Mouse (Mus musculus): ENCODE results near the gene Jade2.

Jade2 gene

DNA sequence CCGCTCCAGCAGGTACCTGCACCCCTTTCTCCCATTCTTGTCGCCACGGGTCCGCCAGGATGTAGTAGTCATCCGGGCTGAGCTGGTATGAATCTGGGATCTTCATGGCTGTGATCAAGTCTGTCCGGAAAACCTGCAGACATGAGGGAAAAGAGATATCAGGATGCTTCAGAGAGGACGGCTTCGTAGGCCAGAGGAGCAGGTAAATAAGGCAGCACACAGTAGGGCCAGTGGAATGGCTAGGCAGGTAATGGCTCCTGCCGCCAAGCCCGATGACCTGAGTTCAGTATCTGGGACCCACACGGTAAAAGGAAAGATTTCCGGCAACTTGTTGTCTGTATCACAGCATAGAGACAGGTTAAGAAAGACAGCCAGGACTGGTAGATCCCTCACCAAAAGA lies 21.9 kb downstream of the Jade2 start:
- no peak for DNase-seq (ENCODE audit: low read depth, low spot score)

DNA sequence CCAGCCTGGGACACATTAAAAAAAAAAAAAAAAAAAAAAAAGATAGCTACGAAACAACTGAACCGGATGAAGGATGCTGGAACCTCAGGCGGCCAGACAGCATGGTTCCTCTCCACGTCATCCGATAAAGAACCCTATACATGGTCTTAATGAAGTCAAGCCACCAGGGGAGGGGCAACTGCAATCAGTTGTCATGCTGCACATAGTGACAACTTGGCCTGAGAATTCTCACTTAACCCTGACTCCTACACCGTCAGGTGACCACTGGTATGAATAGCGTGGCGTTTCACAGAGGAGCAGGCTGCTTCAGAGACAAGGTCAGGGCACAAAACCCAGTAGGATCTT lies 23.4 kb downstream of the Jade2 start:
- DNase-seq (ENCODE audit: low read depth, low spot score): no peak

DNA sequence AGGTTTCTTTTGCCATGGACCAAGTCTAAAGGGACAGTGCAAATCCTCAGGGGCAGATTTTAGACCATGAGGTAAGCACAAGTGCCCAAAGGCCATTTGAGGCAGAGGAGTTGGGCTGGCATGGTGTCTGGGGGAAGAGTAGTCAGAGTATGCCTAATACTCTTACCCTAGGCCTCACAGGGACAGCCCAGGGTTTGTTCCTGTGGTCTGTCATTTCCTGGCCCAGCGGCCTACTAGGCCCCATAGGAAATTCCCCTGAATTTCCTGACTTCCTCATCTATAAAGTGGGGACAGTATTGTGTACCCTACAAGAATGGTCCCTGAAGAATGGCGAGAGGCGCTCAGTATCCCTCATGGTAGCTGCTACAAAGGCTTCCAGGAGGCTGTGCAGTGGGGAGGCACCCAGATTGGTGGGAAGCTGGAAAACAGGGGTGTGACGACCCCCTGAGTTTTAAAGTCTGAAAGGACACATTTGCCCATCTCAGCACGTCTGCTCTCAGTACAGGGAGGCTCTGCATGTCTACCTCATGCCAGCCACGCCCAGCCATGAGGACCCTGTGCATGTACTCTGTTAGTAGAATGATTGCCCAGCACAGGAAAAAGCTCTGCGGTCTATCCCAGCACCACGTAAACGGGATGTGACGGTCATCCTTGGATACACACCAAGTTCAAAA lies 23.9 kb downstream of the Jade2 start:
- no peak for DNase-seq (ENCODE audit: low read depth, low spot score)

DNA sequence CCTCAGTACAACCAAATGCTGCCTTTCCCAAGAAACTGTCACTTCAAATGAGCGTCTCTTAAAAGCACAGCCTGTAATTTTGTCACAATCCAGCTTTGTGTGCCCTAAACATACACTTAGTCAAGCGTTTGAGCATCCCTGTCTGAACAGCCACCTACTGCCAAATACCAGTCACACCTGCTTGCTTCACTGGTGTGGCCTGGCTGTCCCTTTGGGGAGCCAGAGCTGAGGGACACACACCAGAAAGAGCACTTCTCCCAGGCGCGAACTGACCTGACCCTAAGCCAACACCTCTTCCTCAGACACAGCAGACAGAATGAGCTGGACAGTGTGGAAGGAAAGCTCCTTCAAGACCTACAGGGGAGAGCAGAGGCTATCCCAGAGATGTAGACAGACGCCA lies 24.5 kb downstream of the Jade2 start:
- no peak for DNase-seq (ENCODE audit: low read depth, low spot score)

DNA sequence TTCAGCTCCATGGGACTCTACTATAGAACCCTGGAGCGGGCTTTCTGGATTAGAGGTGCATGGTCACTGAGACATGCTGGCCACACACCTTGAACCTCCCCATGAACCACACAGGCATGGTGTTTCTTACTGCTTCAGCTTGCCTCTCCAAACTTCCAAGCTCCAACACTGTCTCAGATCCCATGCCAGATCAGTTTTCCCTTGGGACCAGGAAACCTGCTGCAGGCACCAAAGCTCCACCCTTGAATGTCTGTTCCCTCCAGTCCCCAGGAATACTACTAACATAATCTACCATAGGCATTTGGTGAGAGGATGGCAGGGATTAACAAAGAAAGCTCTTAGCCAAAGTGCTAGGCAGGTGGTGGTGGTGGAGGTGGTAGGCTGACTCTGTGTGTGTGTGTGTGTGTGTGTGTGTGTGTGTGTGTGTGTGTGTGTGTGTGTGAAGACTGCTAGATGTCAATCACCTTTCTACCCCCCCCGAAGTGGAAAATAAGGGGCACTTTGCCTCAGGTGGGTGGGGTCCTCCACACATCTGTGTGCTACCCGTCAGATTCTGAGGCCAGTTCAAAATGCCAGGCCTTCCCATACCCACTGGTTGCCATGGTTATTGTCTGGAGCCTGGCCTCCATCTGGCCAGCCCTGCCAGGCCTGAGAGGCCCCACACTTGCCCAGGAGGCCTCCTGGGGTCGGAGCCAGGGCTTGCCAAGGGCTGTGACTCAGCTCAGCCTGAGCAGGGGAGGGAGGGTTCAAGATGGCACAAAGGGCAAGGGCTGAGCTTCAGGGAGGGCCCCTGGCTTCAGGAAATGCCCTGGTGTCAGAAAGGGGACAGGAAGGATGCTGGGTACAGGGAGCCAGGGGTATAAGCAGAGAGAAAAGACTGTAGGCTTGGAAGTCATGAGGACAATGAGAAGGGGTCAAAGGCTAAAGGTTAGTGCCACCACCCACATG lies 25.2 kb downstream of the Jade2 start:
- DNase-seq (ENCODE audit: low read depth, low spot score): no peak

DNA sequence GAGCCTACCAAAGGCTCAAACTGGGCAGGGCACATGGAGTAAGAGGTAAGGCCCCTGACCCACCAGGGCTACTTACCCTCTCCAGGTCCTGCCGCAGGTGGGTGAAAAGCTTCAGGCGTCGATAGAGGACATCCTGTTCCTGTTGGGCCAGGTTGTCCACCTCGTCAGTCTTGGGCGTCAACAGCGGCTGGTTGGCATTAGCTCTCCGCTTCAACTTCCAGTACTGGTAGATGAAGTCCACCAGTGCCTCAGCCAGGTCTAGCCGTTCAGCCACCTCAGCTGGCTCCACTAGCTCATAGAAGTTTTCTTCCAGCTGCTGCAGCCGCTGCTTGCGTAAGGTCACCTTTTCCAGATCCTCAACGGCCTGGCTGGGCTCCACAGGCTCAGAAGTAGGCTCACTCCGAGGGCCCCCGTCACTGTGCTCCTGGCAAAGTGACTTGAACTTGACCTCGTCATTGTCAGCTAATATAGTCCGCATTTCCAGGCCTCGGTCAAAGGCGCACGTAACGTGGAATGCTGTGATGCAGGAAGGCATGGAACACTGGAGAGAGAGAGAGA lies 32.5 kb downstream of the Jade2 start:
- no peak for DNase-seq (ENCODE audit: low read depth, low spot score)

DNA sequence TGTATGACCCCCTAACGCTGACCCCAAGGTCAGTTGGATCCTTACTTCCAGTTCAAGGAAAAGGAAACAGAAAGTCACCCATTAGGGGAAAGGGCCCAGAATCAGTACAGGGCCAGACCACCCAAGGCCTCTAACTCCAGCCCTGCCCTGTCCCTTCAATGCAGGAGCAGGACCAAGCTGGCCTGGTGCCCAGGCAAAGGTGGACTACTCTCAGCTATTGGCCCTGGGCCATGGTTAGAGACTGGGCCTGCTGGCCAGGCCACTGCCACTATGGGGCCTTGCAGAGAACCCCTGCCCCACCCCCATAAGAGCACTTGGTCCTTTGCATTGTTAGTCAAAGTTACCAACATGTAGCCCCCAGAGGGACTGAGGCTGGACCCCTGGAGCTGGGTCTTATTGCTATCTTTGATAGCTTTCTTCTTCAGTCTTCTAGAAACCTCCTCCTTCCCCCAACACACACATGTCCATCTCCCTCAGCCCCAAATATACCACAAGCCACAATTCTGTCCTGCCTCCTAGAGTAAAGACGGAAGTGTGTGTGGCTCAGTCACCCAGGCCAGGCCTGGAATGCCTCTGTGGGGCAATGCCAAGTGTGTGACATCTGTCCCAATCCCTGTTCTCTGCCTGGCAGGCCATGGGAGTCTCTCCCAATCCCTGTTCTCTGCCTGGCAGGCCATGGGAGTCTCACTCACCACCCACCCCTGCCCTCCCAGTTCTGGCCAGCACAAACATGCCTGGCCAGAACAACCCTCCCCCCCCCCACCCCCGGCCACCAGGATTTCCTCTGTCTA lies 33.3 kb downstream of the Jade2 start:
- DNase-seq (ENCODE audit: low read depth, low spot score): no peak

DNA sequence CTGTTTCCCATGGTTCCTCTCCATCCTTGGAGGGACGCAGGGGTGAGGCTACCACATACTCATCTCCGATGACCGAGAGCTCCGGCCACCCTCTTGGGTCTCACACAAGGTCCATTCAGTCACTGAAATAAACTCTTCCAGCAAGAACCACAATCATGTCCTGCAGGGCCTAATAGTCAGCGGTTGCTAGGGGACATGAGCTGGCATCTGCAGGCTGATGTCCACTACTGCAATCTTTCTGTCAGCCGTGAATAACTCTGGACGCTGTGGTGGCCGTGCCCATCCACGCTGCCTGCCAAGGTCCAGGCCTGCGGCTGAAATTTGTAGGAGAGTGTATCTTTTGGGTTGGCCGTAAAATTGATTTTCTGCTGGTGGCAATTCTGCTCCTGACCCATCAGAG lies 34.2 kb downstream of the Jade2 start:
- DNase-seq (ENCODE audit: low read depth, low spot score): no peak

DNA sequence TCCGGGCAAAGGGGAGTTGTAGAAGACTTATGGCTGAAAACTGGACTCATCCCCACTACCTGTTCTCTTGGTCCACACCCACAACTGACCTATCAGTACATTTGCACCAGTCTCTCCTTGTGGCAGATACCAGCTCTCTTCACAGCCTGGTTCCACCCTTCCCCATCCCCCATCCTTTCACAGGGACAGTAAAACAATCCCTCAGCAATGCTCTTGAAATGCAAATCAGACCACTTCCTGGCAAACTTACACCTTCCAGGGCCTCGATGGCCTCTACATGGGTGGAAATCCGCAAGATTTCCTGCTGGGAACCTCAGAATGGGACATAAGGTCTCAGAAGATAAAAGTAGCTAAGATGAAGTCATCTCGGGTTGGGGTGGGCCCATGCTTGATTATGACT lies 34.7 kb downstream of the Jade2 start:
- no peak for DNase-seq (ENCODE audit: low read depth, low spot score)

DNA sequence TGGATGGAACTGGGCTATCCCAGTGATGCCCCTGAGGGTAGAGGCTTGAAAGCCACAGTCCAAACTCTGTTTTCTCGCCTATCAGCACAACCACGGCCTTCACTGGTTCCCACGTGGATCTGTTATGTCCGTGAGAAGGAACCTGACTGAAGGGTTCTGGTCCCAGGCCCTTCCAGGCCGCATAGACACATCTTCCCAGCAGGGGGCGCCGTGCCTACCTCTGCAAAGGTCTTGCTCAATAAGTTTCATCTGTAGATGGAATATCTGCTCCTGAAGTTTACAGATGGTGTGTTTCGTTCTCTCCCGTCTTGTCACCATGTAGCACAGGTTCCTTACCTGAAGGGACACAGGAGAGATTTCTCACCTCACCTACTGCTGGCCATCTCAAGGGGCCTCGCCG lies 36.6 kb downstream of the Jade2 start:
- peak; percentile 74 for DNase-seq (ENCODE audit: low read depth, low spot score)

DNA sequence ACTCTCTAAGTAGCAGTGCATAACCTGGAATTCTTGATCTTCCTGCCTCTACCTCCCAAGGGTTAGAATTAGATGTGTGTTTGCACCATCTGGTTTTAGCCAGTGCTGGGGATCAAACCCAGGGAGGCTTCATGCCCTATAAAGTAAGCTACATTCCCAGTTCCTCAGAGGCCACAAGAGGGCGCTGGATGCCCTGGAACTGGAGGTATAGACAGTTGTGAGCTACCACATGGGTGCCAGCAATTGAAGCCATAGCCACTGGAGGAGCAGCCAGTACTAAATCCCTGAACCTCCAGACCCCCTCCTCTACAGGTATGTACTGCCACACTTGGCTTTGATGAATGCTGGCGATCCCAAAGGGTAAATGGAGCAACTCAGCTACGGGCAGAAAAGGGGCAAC lies 37.5 kb downstream of the Jade2 start:
- DNase-seq (ENCODE audit: low read depth, low spot score): peak; percentile 44

DNA sequence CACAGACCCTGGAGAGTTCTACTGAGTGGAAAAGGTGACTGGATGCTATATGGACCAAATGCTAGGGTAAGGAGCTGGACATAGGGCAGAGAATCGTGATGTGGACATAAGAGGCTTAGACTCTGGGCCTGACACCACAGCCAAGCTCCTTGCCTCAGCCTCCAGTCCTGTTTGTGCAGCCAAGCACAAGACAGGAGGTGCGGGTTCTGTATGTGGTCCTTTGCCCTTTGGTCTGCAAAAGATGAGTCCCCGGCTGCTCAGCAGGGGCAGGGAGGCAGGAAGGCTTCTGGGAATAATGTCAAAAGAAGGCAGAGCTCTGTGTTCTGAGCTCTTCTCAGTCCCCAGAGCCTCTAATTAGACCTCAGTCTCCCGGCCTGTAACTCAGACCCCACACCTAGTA lies 38.6 kb downstream of the Jade2 start:
- no peak for DNase-seq (ENCODE audit: low read depth, low spot score)

DNA sequence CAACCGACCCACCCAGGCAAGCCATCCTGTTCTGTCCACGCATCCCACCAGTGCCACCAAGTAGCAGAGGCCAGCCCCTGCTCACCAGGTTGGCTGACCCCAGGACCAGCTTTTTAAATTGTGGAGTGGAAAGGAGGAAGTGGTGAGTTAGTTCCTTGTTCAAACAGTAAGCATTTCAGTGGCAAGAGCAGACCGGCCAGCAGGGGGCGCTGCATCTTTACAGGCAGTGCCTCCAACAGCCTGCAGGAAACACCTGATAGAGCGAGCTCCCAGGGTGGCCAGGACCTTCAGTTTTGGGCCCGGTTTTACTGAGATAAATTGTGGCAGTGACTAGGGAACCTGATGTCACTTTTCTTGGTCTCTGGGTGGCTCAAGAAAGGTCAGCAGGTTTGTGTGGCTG lies 39.7 kb downstream of the Jade2 start:
- DNase-seq (ENCODE audit: low read depth, low spot score): peak; percentile 87

DNA sequence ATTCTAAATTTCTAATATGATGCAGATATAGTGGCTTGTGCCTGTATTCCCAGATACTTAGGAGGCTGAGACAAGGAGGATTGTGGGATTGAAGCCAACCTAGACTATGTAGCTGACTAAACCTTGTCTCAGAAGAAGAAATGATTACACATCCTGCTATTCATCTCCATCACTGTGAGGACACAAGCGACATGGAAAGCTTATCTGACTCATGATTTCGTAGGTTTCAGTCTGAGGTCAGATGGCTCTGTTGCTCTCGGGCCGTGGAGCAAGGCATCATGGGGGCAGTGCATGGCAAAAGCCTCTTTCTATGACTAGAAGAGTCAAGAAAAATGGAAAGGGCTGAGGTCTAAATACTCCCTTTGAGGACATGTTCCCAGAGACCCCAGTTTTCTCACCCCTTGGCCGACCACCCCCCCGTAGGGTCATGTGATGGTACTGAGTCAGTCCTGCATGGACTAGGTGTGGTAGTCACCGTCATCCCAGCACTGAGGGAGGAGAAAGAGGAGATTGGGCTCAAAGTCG lies 45.4 kb downstream of the Jade2 start:
- no peak for DNase-seq (ENCODE audit: low read depth, low spot score)

DNA sequence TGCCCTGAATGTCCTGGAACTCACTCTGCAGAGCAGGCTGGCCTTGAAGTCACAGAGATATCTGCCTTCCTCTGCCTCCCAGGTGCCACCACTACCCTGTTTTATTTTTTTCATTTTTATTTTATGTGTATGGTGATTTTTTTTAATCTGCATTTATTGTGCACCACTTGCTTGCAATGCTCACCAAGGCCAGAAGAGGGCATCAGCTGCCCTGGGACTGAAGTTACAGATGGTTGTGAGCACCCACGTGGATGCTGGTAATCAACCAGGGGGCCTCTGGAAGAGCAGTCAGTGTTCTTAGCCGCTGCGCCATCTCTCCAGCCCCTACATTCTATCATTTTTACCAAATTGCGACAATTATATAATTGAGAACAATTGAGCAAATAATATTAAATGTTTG lies 46.2 kb downstream of the Jade2 start:
- DNase-seq (ENCODE audit: low read depth, low spot score): no peak

DNA sequence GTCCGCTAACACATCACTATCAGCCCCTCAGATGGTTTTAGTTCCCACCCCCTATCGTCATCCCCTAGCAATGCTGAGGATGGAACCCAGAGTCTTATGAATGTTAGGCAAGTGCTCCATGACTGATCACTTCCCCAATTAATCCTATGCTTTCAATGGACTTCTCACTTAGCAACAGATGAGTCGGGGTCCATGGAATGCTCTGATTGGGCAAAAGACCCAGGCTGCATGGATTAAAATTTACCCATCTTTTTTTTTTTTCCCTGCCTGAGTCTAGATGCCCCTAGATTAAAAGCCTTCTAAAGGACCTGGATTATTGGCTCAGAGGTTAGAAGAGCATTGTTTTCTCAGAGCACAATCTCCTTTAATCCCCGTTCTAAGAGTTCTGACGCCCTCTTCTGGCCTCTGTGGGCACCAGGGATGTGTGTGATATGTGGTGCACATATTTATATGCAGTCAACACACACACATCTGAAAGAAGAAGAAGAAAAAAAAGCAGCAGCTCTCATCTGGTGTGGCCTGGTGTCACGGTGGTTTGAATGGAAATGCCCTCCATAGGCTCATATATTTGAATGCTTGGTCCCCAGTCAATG lies 47.7 kb downstream of the Jade2 start:
- peak; percentile 32 for DNase-seq (ENCODE audit: low read depth, low spot score)

DNA sequence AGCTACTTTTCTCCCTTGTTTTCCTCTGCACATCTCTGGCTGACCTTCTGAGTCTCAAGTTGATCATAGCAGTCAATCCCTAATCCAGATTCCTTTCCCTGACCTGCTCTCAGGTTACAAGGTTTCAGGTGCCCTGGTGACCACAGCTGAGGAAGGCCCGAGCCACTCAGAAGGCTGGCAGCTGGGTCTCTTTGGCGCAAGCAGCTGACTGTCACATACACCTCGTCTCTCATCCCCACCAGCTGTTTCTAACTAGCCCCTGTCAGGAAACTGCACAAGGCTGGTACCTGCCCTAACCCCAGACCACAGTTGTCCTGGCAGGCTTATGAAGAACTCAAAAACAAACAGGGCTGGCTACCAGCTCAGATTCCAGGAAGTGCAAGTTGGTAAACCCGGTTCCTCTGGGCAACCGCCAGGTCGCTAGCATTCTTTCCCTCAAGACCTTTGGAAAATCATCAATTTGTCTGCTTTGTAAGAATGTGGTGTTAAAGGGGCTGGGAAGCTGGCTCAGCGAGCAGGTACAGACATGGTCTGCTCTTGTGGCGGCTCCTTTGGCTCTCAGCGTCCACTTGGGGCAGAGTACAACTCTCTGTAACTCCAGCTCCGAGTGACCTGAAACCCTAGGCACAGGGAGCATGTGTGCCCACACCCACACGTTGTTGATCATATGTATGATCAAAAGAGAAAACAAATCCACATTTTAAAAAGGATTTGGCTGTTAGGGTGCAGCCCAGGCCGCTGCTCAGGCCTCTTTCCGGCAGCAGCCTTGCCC lies 50.2 kb downstream of the Jade2 start:
- DNase-seq (ENCODE audit: low read depth, low spot score): no peak

DNA sequence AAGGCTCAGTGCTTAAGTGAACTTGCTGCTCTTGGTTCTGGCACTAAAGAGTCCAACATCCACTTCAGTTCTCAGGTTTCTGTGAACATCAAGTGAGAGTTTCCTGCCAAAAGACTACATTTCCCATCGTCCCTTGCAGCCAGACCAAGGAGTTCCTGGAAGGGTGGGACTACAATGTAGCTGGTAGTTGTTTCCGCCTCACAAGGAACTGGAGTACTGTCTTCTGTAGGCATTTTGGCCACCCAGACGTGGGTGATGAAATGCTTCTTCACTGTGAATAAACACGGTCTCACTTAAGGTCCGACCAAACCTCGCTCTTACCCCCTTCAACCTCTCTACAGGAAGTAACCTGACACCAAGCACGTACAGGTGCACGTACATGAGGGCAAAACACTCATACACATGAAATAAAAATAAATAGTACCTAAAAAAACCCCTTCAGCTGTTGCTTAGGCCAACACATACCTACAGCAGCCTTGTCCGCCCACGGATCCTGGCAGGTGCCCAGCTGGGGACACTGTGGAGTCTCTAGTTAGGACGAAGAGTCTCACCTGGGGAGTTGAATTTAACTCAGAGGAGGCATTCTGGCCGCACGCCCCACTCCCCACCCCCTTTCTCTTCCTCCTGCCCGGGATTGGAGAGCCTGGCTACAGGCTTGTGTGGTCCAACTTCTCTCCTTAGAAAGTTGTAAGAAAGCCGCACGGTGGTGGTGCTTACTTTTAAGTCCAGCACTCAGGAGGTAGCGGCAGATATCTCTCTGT lies 52.1 kb downstream of the Jade2 start:
- peak; percentile 61 for DNase-seq (ENCODE audit: low read depth, low spot score)

DNA sequence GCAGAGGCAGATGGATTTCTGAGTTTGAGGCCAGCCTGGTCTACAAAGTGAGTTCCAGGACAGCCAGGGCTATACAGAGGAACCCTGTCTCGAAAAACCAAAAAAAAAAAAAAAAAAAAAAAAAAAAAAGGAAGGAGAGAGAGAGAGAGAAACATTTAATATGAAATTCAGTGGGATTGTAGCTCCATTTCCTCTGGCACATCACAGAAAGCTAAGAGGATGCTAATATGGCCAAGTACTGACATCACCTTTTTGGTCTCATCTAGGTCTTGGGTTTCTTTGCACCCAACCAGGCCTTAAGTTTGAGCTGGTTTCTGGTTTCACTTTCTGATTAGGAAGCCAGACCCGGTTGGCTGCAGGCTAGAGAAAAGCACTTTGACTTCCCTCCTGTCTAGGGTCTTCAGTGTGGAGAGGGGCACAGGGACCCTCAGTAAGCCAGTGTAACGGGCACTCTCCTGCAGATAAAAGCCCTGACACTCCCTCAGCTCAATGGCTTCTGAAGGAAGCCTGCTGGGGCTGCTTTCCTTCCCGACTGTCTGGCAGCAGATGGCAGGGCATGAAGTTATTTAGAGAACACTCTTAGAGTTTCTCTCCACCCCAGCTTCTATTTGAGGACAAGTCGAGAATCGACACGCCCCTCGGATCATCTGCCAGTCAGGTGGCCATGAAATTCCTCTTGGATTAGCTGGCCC lies 56.7 kb downstream of the Jade2 start:
- no peak for DNase-seq (ENCODE audit: low read depth, low spot score)

All from mesoderm, embryonic 11.5 days (tissue).